In genomic region chr1:183150379-183150840, GRCm38 (mm10) we compare ENCODE assay signal across 12 mouse cellular contexts.
DNase-seq lines count a peak whose midpoint lies in the region; ATAC-seq lines count a peak whose summit lies in the region.
"Had no signal": no experiment of that assay in that cellular context is flagged by ENCODE, and none has a peak within 500 bp of the region (broad histone marks: within the 10 kb centered on the region; RNA-seq: fewer than 3 reads in every experiment).

No protein-coding gene starts in this region.

- peak; percentile 23 for DNase-seq in gastrocnemius, postnatal 10 days
- no peak for DNase-seq in gastrocnemius, postnatal 25 days
- DNase-seq in brain, adult 2 months (ENCODE audit: low read depth, low spot score) = peak; percentile 36
- no peak for DNase-seq in forebrain, embryonic 14.5 days (ENCODE audit: low spot score)
- no peak for DNase-seq in spleen, postnatal 10 days (ENCODE audit: low spot score in 2 of 2)
- DNase-seq in liver = no peak
- no peak for DNase-seq in urinary bladder, postnatal 10 days (ENCODE audit: low spot score)
- DNase-seq: kidney, adult 8-10 months; thymus, adult 2 months had no signal

- no peaks in the 10 kb centered on the region for H3K27me3 ChIP-seq in forebrain, embryonic 14.5 days (replicated peaks; ENCODE audit: control insufficient read depth, insufficient read depth, low read length)
- H3K27me3 ChIP-seq in midbrain, embryonic 13.5 days = no peaks in the 10 kb centered on the region
- H3K27me3 ChIP-seq: CH12.LX; heart, embryonic 13.5 days had no signal

- WGBS in forebrain, embryonic 14.5 days = 60% methylated on average over 12 of the region's 12 CpGs
- 23% methylated on average over 12 of the region's 12 CpGs for WGBS in midbrain, embryonic 13.5 days

- H3K4me2 ChIP-seq in forebrain, embryonic 14.5 days (ENCODE audit: low read length) = no peak overlapping the region
- peak overlapping the region; percentile 9 for H3K4me2 ChIP-seq in midbrain, embryonic 13.5 days (replicated peaks)
- H3K4me2 ChIP-seq: heart, embryonic 13.5 days had no signal

- H3K4me1 ChIP-seq in forebrain, embryonic 14.5 days (ENCODE audit: control insufficient read depth, insufficient read depth, low read length) = peaks cover 9% of the 10 kb centered on the region
- H3K4me1 ChIP-seq in midbrain, embryonic 13.5 days (replicated peaks) = peaks cover 55% of the 10 kb centered on the region

- no peaks in the 10 kb centered on the region for H3K9me3 ChIP-seq in forebrain, embryonic 14.5 days (replicated peaks; ENCODE audit: control insufficient read depth, low read length)
- H3K9me3 ChIP-seq in midbrain, embryonic 13.5 days = no peaks in the 10 kb centered on the region
- H3K9me3 ChIP-seq: heart, embryonic 13.5 days had no signal

- H3K4me3 ChIP-seq in forebrain, embryonic 14.5 days (ENCODE audit: low read depth, low read length) = no peak overlapping the region
- no peak overlapping the region for H3K4me3 ChIP-seq in midbrain, embryonic 13.5 days (replicated peaks)
- H3K4me3 ChIP-seq: heart, embryonic 13.5 days had no signal

- no peak overlapping the region for H3K9ac ChIP-seq in forebrain, embryonic 14.5 days (ENCODE audit: low read length)
- H3K9ac ChIP-seq in midbrain, embryonic 13.5 days (replicated peaks) = peak overlapping the region; percentile 32; the same call in 1 of the 2 replicates
- H3K9ac ChIP-seq: heart, embryonic 13.5 days had no signal

- no peak overlapping the region for H3K27ac ChIP-seq in forebrain, embryonic 14.5 days (ENCODE audit: low read depth, low read length)
- H3K27ac ChIP-seq in midbrain, embryonic 13.5 days = peak overlapping the region; percentile 70
- H3K27ac ChIP-seq: heart, embryonic 13.5 days had no signal

- ATAC-seq in forebrain, embryonic 14.5 days = peak; percentile 43; the same call in 1 of the 2 replicates
- peak; percentile 73 for ATAC-seq in midbrain, embryonic 13.5 days

- no peaks in the 10 kb centered on the region for H3K36me3 ChIP-seq in forebrain, embryonic 14.5 days (ENCODE audit: control insufficient read depth, insufficient read depth, low read length)
- no peaks in the 10 kb centered on the region for H3K36me3 ChIP-seq in midbrain, embryonic 13.5 days
- H3K36me3 ChIP-seq: heart, embryonic 13.5 days had no signal

Comparison
In these comparisons a context has a peak if more than half of its experiments do, and no peak if none do; other contexts are left out.
1. DNase-seq: peak in gastrocnemius, postnatal 10 days (single experiment) and brain, adult 2 months (single experiment); none in gastrocnemius, postnatal 25 days (single experiment), forebrain, embryonic 14.5 days (single experiment), spleen, postnatal 10 days (0 of 2), liver (single experiment) and urinary bladder, postnatal 10 days (single experiment).